Mouse (Mus musculus) heart, postnatal 0 days (tissue): ENCODE results near the gene Sec14l2.

ENCODE experiments used
- CTCF ChIP-seq: IDR thresholded peaks from 2 replicates; pipeline ENCODE4 v1.5.1; 2016; ENCODE audit warnings: antibody characterized with exemption, control low read depth, low read depth
- EP300 ChIP-seq: IDR thresholded peaks from 2 replicates; pipeline ENCODE4 v1.6.1; 2016; ENCODE audit warnings: antibody characterized with exemption, low read depth

- TF ChIP-seq EP300, result no peak
- no peak for TF ChIP-seq CTCF
These were observed 19.1 kb upstream of the Sec14l2 start for GRCm38 (mm10) chr11:4142352-4142751.
